Mouse (Mus musculus) activated CD4-positive, CD25-positive, alpha-beta regulatory T cell, adult 4 months (primary cell): ENCODE data around the gene Uox. TPM values are rescaled to one million over a fixed set of nuclear protein-coding genes. Genes with fewer than 3 reads are reported as not detected.

Experiments
- polyA plus RNA-seq, 2 experiments: library from polyadenylated mRNA; unstranded; fragments of 100-300 nt; shearing (Covaris generic); gene quantifications; one replicate each; pipeline ENCODE4 v1.2.1; 2017

Gene Uox
- polyA plus RNA-seq, 2 experiments from 2014 or later, result not detected

Other genes with a start within 250 kb of the Uox start
- 1 to 10 TPM in 1 of 2 experiments, under 1 TPM in 1; 0.56 to 1.5 TPM for gene Ssx2ip, start 165.8 kb upstream of the Uox start, polyA plus RNA-seq
- 10 to 100 TPM in 1 of 2 experiments, 1 to 10 TPM in 1; 6.3 to 10.3 TPM for gene Ctbs, start 120.6 kb upstream of the Uox start, polyA plus RNA-seq
- gene Spata1, start 70.7 kb upstream of the Uox start, polyA plus RNA-seq, result 1 to 10 TPM; 7.8 to 8.1 TPM
- 100 to 1,000 TPM; 331 to 371 TPM for gene Gng5, start 70.6 kb upstream of the Uox start, polyA plus RNA-seq
- gene Rpf1, start 49.0 kb upstream of the Uox start, polyA plus RNA-seq, result 10 to 100 TPM; 43.8 to 44.1 TPM
- not detected for gene Dnase2b, start 45.2 kb downstream of the Uox start, polyA plus RNA-seq
- not detected for gene 4930503B20Rik, start 80.9 kb downstream of the Uox start, polyA plus RNA-seq
- gene Samd13, start 115.2 kb downstream of the Uox start, polyA plus RNA-seq, result under 1 TPM in 1 of 2 experiments, not detected in 1; 0.21 TPM
- 100 to 1,000 TPM; 127 to 144 TPM for gene Prkacb, start 242.6 kb downstream of the Uox start, polyA plus RNA-seq